Mouse (Mus musculus) liver, embryonic 15.5 days (tissue): ENCODE results near the gene Shf. TPM values are rescaled to one million over a fixed set of nuclear protein-coding genes. Genes with fewer than 3 reads are reported as not detected.
A peak's percentile ranks its signal among the peaks of the same experiment; 100 is the strongest.
"Not testable (repeated sequence)": the region's sequence is repeated elsewhere in the genome, so short reads cannot be mapped to it uniquely, and the experiment has no call there.

Experiments used
- ATAC-seq: fragments of 200-750 bp; cut with Nextera tagmentation; 2 replicates; pipeline ENCODE4 v1.8.0; 2017; ENCODE audit warnings: moderate number of reproducible peaks, mild to moderate bottlenecking, moderate library complexity; ENCODE audit not compliant: insufficient read depth
- H3K27ac ChIP-seq: fragments of 300-500 bp; sonication (generic); replicated peaks from 2 replicates; pipeline ENCODE4 v1.5.1; 2015; ENCODE audit warnings: mild to moderate bottlenecking, inconsistent platforms
- H3K27me3 ChIP-seq: fragments of 300-500 bp; sonication (generic); 2 replicates; pipeline ENCODE4 v1.6.1; 2015; ENCODE audit warnings: mild to moderate bottlenecking, inconsistent platforms
- H3K36me3 ChIP-seq: fragments of 300-500 bp; sonication (generic); replicated peaks from 2 replicates; pipeline ENCODE4 v1.6.1; 2015; ENCODE audit warnings: moderate library complexity, mild to moderate bottlenecking, inconsistent platforms
- H3K4me1 ChIP-seq: fragments of 300-500 bp; sonication (generic); replicated peaks from 2 replicates; pipeline ENCODE4 v1.6.1; 2015; ENCODE audit warnings: inconsistent platforms
- H3K4me2 ChIP-seq: fragments of 300-500 bp; sonication (generic); 2 replicates; pipeline ENCODE4 v1.6.1; 2015; ENCODE audit warnings: moderate library complexity, mild to moderate bottlenecking, inconsistent platforms
- H3K4me3 ChIP-seq: fragments of 300-500 bp; sonication (generic); replicated peaks from 2 replicates; pipeline ENCODE4 v1.5.1; 2015; ENCODE audit warnings: mild to moderate bottlenecking, inconsistent platforms
- H3K9ac ChIP-seq: fragments of 300-500 bp; sonication (generic); 2 replicates; pipeline ENCODE4 v1.6.1; 2015; ENCODE audit warnings: moderate library complexity, mild to moderate bottlenecking, inconsistent platforms
- H3K9me3 ChIP-seq: fragments of 300-500 bp; sonication (generic); replicated peaks from 2 replicates; pipeline ENCODE4 v1.6.1; 2016; ENCODE audit warnings: inconsistent platforms
- WGBS: fragments of 180-500 bp; shearing (Covaris S2); methylation state at CpG from one replicate; pipeline ENCODE4 v1.1.7; 2015; ENCODE audit warnings: mixed read lengths; ENCODE audit not compliant: insufficient replicate concordance; 5-methylcytosine and 5-hydroxymethylcytosine counted together
- polyA plus RNA-seq: library from polyadenylated mRNA; unstranded; fragments of >200 nt; fragmentation: Nextera tagmentation; extraction: Ambion mirVana; gene quantifications from 2 replicates; pipeline ENCODE4 v1.2.1, GENCODE M21; 2015

The Shf gene
- polyA plus RNA-seq = 1.1 and 1.2 TPM in 2 replicates

DNA sequence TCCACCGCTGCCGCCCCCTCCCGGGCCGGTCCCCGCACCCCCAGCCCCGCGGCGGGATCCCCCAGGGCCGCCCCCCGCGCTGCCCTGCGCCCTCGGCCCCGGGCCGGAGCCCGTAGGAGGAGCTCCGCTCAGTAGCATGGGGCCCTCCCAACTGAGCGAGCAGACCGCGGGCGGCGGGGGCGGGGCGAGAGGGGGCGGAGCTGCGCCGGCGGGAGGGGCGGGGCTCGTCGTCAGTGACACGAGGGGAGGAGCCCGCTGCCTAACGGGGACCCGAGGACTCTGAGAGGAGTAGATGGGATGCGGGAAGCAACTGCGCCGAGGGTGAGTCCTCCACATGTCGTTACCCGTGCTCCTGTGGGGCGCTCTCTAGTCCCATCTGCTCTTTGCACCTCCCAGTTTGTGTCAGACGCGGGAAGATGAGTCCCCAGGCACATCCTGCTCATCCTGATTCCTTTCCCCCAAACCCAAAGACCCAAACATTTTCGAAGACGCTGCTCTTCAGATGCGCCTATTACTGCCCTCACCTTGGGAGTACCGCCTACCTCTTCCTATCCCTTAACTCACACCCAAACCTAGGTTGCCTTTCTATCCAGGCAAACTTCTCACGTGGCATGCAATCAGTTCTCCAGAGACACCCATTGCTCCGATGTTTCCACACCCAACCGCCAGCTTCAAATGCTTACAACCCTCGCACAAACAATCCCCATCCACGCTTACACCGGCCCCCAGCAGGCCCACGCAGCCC lies at the start of gene Shf:
Gene Shf, minus strand, starts transcription at position 168 of the 745 bp plus-strand sequence.
- WGBS = 1% methylated on average over 54 of the region's 54 CpGs
- Histone ChIP-seq H3K27me3 (0 out of 2 replicates have a peak, but pooled peaks cover 3% of the 10 kb centered on the region), H3K4me2 (peak within 1 kb of the TSS; percentile 98), H3K4me1 (peaks cover 59% of the 10 kb centered on the region), H3K9me3 (no peaks in the 10 kb centered on the region), H3K4me3 (peak within 1 kb of the TSS; percentile 86), H3K9ac (peak within 1 kb of the TSS; percentile 86), H3K27ac (peak within 1 kb of the TSS; percentile 78), H3K36me3 (no peaks in the 10 kb centered on the region)
- ATAC-seq = peak; percentile 86

DNA sequence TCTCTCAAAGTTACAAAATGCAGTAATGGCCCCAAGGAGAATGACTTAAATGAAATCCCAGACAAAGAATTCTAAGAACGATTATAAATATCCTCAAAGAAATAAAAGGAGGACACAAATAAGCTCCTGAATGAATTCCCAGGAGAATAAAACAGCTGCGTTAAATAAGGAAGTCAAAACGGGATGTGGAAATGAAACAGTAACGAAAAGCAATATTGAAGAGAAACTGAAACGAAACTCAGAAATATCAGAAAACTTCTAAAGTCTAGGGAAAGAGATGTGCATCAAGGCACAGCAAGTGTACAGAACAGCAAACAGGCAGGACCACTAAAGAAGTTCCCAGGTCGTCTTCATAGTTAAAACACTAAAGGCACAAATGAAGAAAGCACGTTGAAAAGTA lies 40.0 kb upstream of the Shf start:
- Histone ChIP-seq H3K4me2 (no peak overlapping the region), H3K27ac (no peak overlapping the region), H3K27me3 (no peaks in the 10 kb centered on the region), H3K4me1 (no peaks in the 10 kb centered on the region), H3K36me3 (no peaks in the 10 kb centered on the region), H3K9ac (no peak overlapping the region), H3K9me3 (no peaks in the 10 kb centered on the region), H3K4me3 (no peak overlapping the region)
- 53% methylated on average over 7 of the region's 7 CpGs for WGBS
- ATAC-seq = no peak

DNA sequence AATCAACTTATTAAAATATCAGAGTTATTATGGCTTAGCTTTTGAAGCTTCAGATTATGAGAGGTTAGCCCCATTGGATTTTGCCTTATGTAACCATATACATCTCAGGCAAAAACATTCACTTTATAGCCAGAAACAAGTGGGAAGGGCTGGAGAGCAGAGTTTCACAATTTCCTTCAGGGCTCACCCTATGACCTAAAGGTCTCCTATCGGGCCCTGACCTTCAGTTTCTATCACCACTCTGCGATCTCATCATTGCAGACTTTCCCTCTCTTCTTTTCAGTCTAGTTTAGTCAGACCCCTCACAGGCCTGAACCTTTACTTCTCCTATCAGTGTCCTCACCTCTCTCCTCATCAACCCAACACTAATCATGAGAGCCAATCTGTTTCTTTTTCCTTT lies 38.6 kb upstream of the Shf start:
- H3K4me1 ChIP-seq = no peaks in the 10 kb centered on the region
- no peaks in the 10 kb centered on the region for H3K9me3 ChIP-seq
- 51% methylated on average over 2 of the region's 2 CpGs for WGBS

DNA sequence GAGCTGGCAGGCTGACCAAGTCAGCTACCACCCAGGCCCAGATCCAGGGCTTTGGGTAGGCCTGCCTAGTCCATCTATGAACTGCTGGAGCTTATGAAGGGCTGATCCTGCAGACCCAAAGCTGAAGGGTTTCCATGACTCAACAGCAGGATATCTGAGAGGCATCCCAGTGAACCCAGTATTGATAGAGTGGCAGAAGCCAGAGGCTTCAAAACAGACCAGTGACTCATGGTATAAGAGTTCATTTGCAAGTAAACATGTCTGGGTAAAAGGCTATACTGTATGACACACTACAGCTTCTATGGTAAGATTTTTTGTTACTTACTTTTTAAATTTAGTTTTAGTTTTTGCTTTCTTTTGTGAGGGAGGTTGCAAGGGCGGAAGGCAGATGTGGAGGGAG lies 27.2 kb upstream of the Shf start:
- H3K27ac ChIP-seq = no peak overlapping the region
- no peak overlapping the region for H3K4me2 ChIP-seq
- no peak overlapping the region for H3K9ac ChIP-seq
- H3K4me1 ChIP-seq = no peaks in the 10 kb centered on the region
- H3K9me3 ChIP-seq = no peaks in the 10 kb centered on the region
- WGBS = 52% methylated on average over 1 of the region's 1 CpGs
- H3K27me3 ChIP-seq = no peaks in the 10 kb centered on the region
- no peak overlapping the region for H3K4me3 ChIP-seq
- ATAC-seq = no peak
- H3K36me3 ChIP-seq = no peaks in the 10 kb centered on the region

More for the DNA sequence above, 38.6 kb upstream of the Shf start:
- H3K36me3 ChIP-seq = no peaks in the 10 kb centered on the region
- H3K27ac ChIP-seq = no peak overlapping the region
- H3K4me3 ChIP-seq = no peak overlapping the region
- H3K4me2 ChIP-seq = no peak overlapping the region
- H3K27me3 ChIP-seq = no peaks in the 10 kb centered on the region
- H3K9ac ChIP-seq = no peak overlapping the region
- no peak for ATAC-seq

DNA sequence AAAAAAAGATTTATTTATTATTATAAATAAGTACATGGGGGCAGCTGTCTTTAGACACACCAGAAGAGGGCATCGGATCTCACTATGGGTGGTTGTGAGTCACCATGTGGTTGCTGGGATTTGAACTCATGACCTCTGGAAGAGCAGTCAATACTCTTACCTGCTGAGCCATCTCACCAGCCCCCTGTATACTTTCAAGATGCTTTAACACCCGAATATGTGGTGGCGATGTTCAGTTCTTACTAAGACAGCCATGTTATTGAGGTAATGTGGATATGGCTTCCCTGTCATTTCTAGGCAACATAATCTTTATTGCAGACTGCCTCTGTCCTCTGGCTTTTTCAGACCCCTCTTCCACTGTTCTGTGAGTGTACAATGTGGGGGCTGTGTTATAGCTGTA lies 18.2 kb upstream of the Shf start:
- H3K9ac ChIP-seq, H3K27ac ChIP-seq, H3K4me2 ChIP-seq, H3K4me3 ChIP-seq, H3K27me3 ChIP-seq, H3K36me3 ChIP-seq, H3K4me1 ChIP-seq, H3K9me3 ChIP-seq, ATAC-seq: not testable (repeated sequence)
- 73% methylated on average over 3 of the region's 3 CpGs for WGBS

DNA sequence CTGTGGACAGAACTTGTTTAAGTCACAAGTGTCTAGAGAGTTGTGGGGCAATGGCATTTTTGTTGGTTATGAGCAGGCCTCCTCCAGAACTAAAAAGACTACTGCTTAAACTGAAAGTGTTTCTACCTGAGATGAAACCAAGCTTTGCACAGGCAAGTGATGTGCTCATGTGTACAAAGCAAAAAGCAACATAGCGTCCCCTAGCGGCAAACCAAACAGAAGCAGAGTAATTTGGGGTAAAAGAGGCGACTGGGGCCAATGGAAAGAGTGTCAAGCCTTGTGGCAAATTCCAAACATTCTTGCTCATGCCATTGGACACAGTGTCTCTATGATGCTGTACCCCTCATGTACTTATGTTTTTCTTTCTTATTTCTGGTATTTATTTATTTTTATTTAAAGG lies 16.1 kb upstream of the Shf start:
- 20% methylated on average over 3 of the region's 3 CpGs for WGBS
- H3K27ac ChIP-seq = no peak overlapping the region
- H3K4me2 ChIP-seq = no peak overlapping the region
- no peak overlapping the region for H3K4me3 ChIP-seq
- peaks cover 8% of the 10 kb centered on the region for H3K4me1 ChIP-seq
- no peaks in the 10 kb centered on the region for H3K36me3 ChIP-seq
- no peaks in the 10 kb centered on the region for H3K9me3 ChIP-seq
- no peak for ATAC-seq
- no peaks in the 10 kb centered on the region for H3K27me3 ChIP-seq
- no peak overlapping the region for H3K9ac ChIP-seq

DNA sequence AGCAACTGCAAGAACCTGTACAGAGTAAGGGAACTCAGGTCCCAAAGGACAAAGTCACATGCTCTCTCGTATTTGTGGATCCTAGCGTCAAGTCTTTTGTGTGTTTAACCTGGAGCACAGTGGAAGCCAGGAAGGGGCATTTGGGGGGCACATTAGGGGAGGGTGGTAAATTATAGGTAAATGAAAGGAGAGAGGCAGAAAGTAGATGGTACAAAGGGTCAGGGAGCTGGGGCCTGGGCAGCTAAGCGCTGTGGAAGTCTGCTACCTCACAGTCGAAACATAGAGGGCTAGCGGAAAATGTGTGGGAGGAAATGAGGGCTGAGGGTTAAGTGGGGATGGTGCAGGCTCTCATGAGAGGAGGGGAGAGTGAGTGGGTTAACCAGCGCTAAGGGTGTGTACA lies 13.2 kb upstream of the Shf start:
- Histone ChIP-seq H3K36me3 (no peaks in the 10 kb centered on the region), H3K4me2 (no peak overlapping the region), H3K4me1 (peaks cover 15% of the 10 kb centered on the region), H3K27ac (no peak overlapping the region), H3K9ac (no peak overlapping the region), H3K27me3 (no peaks in the 10 kb centered on the region), H3K4me3 (no peak overlapping the region), H3K9me3 (no peaks in the 10 kb centered on the region)
- WGBS = 55% methylated on average over 6 of the region's 6 CpGs
- no peak for ATAC-seq

DNA sequence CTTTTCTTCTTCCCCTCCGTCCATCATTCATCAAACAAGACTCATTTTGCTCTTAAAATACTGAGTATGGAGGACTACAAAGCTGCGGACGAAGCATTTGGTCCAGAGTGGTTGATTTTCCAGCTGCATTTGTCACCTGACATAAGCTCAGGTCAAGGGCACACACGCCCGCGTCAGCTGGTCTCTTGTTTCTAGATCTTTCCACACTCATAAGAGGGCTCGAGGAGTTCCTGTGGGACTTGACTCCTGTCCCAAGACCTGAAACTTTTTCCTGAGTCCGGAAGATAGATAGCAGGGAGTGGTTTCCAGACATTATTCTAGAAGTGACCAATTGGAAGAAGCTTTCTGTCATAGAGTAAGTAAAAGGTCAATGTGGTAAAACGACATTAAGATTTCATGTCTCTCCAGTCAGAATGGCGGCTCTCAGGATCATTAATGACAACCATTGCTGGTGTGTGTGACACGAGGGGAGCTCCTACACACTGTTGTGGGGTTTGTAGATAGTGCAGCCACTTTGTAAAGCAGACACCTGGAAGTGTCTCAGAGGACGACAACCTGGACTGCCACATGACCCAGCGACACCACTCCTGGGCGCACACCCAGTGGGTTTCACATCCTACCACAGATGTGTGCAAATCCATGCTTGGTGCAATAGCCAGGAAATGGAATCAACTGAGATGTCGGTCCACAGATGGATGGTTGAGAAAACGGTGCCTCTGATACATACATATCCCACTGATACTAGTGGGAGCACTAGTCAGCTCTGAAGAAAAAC lies 12.6 kb upstream of the Shf start:
- Histone ChIP-seq H3K36me3 (no peaks in the 10 kb centered on the region), H3K27me3 (no peaks in the 10 kb centered on the region), H3K4me2 (no peak overlapping the region; the same call in 1 of the 2 replicates), H3K9me3 (no peaks in the 10 kb centered on the region), H3K9ac (no peak overlapping the region), H3K4me3 (no peak overlapping the region), H3K4me1 (peaks cover 17% of the 10 kb centered on the region), H3K27ac (no peak overlapping the region)
- 56% methylated on average over 16 of the region's 16 CpGs for WGBS
- no peak for ATAC-seq

DNA sequence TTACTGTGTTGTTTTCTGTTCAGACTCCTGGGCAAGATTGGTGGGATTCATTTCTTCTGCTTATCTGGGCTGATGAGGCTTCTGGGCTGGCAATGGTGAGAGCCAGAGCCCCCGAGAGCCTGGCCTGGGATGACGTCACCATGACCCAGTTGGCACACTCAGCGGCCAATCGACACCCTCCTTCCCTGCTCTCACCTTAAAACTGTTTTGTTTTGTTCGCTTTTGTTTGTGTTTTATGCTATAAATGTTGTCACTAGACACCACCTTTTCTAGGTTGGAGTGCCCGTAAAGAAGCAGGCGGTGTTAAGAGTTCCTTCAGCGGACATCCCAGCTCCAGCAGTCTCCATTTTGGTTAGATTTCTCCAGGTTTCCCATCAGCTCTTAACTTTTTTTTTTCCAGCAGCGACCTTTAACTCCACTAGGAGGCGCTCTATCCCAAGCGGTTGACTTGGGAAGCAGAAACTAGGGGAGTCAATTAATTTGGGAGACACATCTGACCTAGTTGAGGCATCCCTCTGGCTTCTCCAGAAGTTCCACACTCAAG lies 11.9 kb upstream of the Shf start:
- ATAC-seq = no peak
- 8% methylated on average over 11 of the region's 11 CpGs for WGBS
- H3K4me1 ChIP-seq = peaks cover 24% of the 10 kb centered on the region
- no peaks in the 10 kb centered on the region for H3K9me3 ChIP-seq
- H3K27ac ChIP-seq = no peak overlapping the region
- H3K4me2 ChIP-seq = peak overlapping the region; percentile 60
- H3K36me3 ChIP-seq = no peaks in the 10 kb centered on the region
- no peak overlapping the region; the same call in 1 of the 2 replicates for H3K9ac ChIP-seq
- H3K4me3 ChIP-seq = peak overlapping the region; percentile 36
- H3K27me3 ChIP-seq = no peaks in the 10 kb centered on the region

DNA sequence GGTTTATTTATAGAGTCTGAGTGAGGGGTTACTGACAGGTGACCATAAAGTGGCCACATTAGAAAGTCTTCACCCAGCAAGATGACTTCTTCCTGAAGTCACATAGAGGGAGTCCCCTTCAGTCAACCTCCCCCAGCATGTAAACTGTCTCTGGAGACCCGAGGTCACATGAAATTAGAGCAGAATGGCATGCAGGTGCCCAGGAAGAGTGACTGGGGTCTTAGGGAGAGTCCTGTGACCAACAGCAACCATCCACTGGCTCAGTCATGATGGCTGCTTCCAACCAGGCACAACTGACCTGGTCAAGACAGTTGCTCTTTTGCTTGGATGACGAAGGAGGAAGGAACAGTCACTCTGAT lies 10.3 kb upstream of the Shf start:
- H3K36me3 ChIP-seq = no peaks in the 10 kb centered on the region
- ATAC-seq = no peak
- no peaks in the 10 kb centered on the region for H3K9me3 ChIP-seq
- H3K27me3 ChIP-seq = no peaks in the 10 kb centered on the region
- no peak overlapping the region for H3K9ac ChIP-seq
- no peak overlapping the region for H3K4me2 ChIP-seq
- no peak overlapping the region for H3K4me3 ChIP-seq
- H3K27ac ChIP-seq = no peak overlapping the region
- H3K4me1 ChIP-seq = peaks cover 31% of the 10 kb centered on the region
- 35% methylated on average over 2 of the region's 2 CpGs for WGBS
